Mouse (Mus musculus): ENCODE results near the gene Gm6408. TPM values are rescaled to one million over a fixed set of nuclear protein-coding genes. Genes with fewer than 3 reads are reported as not detected.
"Not testable (repeated sequence)": the region's sequence is repeated elsewhere in the genome, so short reads cannot be mapped to it uniquely, and the experiment has no call there.

The Gm6408 gene
- polyA plus RNA-seq, 1 experiment from 2014 or later: not detected

DNA sequence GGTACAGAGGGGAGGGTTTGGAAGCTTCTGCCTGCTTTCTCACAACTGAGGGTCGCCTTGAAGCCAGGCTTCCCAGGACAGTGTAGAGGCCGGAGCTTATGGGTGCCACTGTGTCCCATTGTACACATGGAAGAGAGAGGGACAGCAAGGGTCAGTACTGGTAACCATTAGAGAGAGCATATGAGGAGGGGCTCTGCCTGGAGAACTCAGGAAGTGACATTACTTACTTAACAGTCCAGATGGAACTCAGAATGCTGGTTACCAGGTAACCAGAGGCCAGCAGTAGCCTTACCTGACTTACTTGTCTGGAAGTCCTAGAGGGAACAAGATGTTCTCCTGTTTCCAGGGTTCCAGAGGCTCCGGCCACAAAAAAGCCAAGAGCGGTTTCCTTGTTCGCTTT is 9.3 kb downstream of the Gm6408 start, which contains the start of gene Gm6370:
TSS of gene Gm6370 (plus strand) at position 301 of the 400 bp plus-strand sequence.
- H3K27ac ChIP-seq (ENCODE audit: low read depth, low read length); ATAC-seq (replicated peaks; ENCODE audit: low FRiP score); H3K4me2 ChIP-seq (ENCODE audit: low read depth, low read length, severe bottlenecking); H3K9ac ChIP-seq (ENCODE audit: low read length); H3K4me1 ChIP-seq (replicated peaks; ENCODE audit: control insufficient read depth, insufficient read depth, low read length); H3K27me3 ChIP-seq (ENCODE audit: control insufficient read depth, insufficient read depth, low read length); H3K9me3 ChIP-seq (ENCODE audit: control insufficient read depth, low read length); DNase-seq (ENCODE audit: low spot score); H3K36me3 ChIP-seq (ENCODE audit: control insufficient read depth, insufficient read depth, low read length); H3K4me3 ChIP-seq (ENCODE audit: low read depth, low read length): not testable (repeated sequence)
- WGBS: no CpG with 5 or more reads among the region's 5 CpGs

GRCm38 (mm10) chr5:146502099-146502498 is 20.3 kb downstream of the Gm6408 start, which contains the start of gene 4930449I24Rik:
TSS of gene 4930449I24Rik (plus strand) at chr5:146502399.
- not testable (repeated sequence) for DNase-seq (ENCODE audit: low spot score); H3K4me1 ChIP-seq (replicated peaks; ENCODE audit: control insufficient read depth, insufficient read depth, low read length); H3K27me3 ChIP-seq (ENCODE audit: control insufficient read depth, insufficient read depth, low read length); H3K4me3 ChIP-seq (ENCODE audit: low read depth, low read length); H3K27ac ChIP-seq (ENCODE audit: low read depth, low read length); H3K4me2 ChIP-seq (ENCODE audit: low read depth, low read length, severe bottlenecking); H3K36me3 ChIP-seq (ENCODE audit: control insufficient read depth, insufficient read depth, low read length); H3K9me3 ChIP-seq (ENCODE audit: control insufficient read depth, low read length); ATAC-seq (replicated peaks; ENCODE audit: low FRiP score); H3K9ac ChIP-seq (ENCODE audit: low read length)
- no CpG with 5 or more reads among the region's 5 CpGs for WGBS

- H3K4me1 ChIP-seq (replicated peaks; ENCODE audit: control insufficient read depth, insufficient read depth, low read length); H3K27me3 ChIP-seq (ENCODE audit: control insufficient read depth, insufficient read depth, low read length); H3K4me3 ChIP-seq (ENCODE audit: low read depth, low read length); H3K36me3 ChIP-seq (ENCODE audit: control insufficient read depth, insufficient read depth, low read length); DNase-seq (ENCODE audit: low spot score); H3K27ac ChIP-seq (ENCODE audit: low read depth, low read length); H3K4me2 ChIP-seq (ENCODE audit: low read depth, low read length, severe bottlenecking); H3K9me3 ChIP-seq (ENCODE audit: control insufficient read depth, low read length); ATAC-seq (replicated peaks; ENCODE audit: low FRiP score); H3K9ac ChIP-seq (ENCODE audit: low read length): not testable (repeated sequence)
- WGBS: no CpG with 5 or more reads among the region's 5 CpGs
These were observed 32.1 kb downstream of the Gm6408 start, which contains the start of gene Gm3402 for GRCm38 (mm10) chr5:146513823-146514222. TSS of gene Gm3402 (plus strand) at chr5:146514123.

GRCm38 (mm10) chr5:146525501-146525900 is 43.7 kb downstream of the Gm6408 start, which contains the start of gene Gm3404:
TSS of gene Gm3404 (plus strand) at chr5:146525801.
- not testable (repeated sequence) for ATAC-seq (replicated peaks; ENCODE audit: low FRiP score)

More at GRCm38 (mm10) chr5:146525501-146525900, 43.7 kb downstream of the Gm6408 start, which contains the start of gene Gm3404:
- H3K4me1 ChIP-seq (replicated peaks; ENCODE audit: control insufficient read depth, insufficient read depth, low read length); H3K4me2 ChIP-seq (ENCODE audit: low read depth, low read length, severe bottlenecking); DNase-seq (ENCODE audit: low spot score); H3K9ac ChIP-seq (ENCODE audit: low read length); H3K27me3 ChIP-seq (ENCODE audit: control insufficient read depth, insufficient read depth, low read length); H3K36me3 ChIP-seq (ENCODE audit: control insufficient read depth, insufficient read depth, low read length); H3K4me3 ChIP-seq (ENCODE audit: low read depth, low read length); H3K27ac ChIP-seq (ENCODE audit: low read depth, low read length); H3K9me3 ChIP-seq (ENCODE audit: control insufficient read depth, low read length): not testable (repeated sequence)
- 100% methylated on average over 1 of the region's 3 CpGs for WGBS

Other genes with a start within 250 kb of the Gm6408 start
- gene Wasf3, start 97.0 kb upstream of the Gm6408 start, polyA plus RNA-seq (2014; fragmentation: Nextera tagmentation; extraction: Ambion mirVana): 4.8 and 5.1 TPM in 2 replicates
- gene Gm6370, start 9.4 kb downstream of the Gm6408 start, polyA plus RNA-seq (2014; fragmentation: Nextera tagmentation; extraction: Ambion mirVana): not detected in 2 replicates
- gene 4930449I24Rik, start 20.4 kb downstream of the Gm6408 start, polyA plus RNA-seq (2014; fragmentation: Nextera tagmentation; extraction: Ambion mirVana): not detected in 2 replicates
- not detected in 2 replicates for gene Gm3402, start 32.2 kb downstream of the Gm6408 start, polyA plus RNA-seq (2014; fragmentation: Nextera tagmentation; extraction: Ambion mirVana)
- not detected in 2 replicates for gene Gm3404, start 43.8 kb downstream of the Gm6408 start, polyA plus RNA-seq (2014; fragmentation: Nextera tagmentation; extraction: Ambion mirVana)
- gene Gm3409, start 55.7 kb downstream of the Gm6408 start, polyA plus RNA-seq (2014; fragmentation: Nextera tagmentation; extraction: Ambion mirVana): not detected in 2 replicates
- not detected in 2 replicates for gene Gm3415, start 74.2 kb downstream of the Gm6408 start, polyA plus RNA-seq (2014; fragmentation: Nextera tagmentation; extraction: Ambion mirVana)
- gene Gpr12, start 103.3 kb downstream of the Gm6408 start, polyA plus RNA-seq (2014; fragmentation: Nextera tagmentation; extraction: Ambion mirVana): 0.27 and 0.92 TPM in 2 replicates